Mouse (Mus musculus) lung, postnatal 10 days (tissue): ENCODE data around the gene Dpep3.
"Not testable (repeated sequence)": the region's sequence is repeated elsewhere in the genome, so short reads cannot be mapped to it uniquely, and the experiment has no call there.

Source experiments
- DNase-seq: peaks from one replicate; pipeline ENCODE4 v3.0.0; 2021

Dpep3 gene

DNA sequence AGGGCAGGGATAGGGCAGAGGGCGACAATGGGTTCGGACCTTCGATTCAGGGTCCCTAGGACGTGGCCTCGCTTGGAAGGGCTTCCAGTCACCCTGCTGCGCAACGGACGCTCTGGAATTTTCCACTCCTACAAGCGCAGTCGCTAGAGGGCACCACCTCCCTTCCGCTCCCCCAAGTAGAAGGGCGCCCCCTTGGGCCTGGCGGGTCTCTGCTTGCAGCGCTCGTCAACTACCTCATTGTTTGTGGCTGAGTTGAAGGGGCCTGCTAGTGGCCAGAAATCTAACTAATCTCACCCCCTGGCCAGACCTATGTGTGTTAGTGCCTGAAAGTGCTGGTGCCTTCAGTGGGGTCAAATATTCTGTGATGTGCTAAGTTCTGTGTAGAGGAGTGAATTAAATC lies at the start of gene Dpep3:
Dpep3 (minus strand) TSS at position 105 of the 400 bp plus-strand sequence.
- no peak for DNase-seq

DNA sequence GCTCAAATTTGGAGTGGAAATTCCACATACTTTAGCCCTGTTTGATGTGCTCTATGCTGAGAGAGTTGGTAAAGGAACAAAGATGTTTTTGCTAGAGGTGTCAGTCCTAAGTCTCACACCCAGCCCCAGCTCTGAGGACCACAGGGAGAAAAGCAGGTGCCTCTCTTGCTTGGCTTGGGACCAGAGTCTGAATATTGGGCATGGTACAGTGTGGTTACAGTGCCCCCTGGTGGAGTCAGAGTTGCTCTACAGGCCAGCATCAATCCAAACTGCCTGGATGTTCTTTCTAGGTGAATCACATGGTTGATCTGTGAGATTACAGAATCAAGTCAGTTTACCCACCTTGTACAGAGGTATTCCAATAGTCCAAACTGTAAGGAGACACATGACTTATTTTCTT lies 43.3 kb upstream of the Dpep3 start:
- peak; percentile 81 for DNase-seq

- DNase-seq: no peak
These were observed 38.8 kb upstream of the Dpep3 start for GRCm38 (mm10) chr8:106018039-106018438.

- no peak for DNase-seq
These were observed 37.9 kb upstream of the Dpep3 start for GRCm38 (mm10) chr8:106017130-106017529.

DNA sequence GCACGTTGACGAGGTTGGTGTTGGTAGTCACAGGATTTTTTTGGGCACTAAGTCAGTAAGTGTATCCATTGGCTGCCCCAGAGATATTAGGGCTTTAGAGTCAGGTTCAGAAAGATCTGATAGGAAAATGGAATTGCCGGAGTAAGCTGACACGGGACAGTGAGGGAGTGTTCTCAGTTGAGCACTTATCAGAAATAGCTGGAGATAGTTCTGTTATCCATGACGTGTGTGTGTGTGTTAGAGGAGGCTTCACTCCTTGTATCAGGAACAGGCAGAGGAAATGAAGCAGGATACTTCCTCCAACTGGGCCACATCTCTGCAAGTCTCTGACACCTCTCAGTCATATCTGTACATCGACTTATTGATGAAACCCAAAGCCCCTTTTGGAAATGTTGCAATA lies 37.1 kb upstream of the Dpep3 start:
- DNase-seq: no peak

DNA sequence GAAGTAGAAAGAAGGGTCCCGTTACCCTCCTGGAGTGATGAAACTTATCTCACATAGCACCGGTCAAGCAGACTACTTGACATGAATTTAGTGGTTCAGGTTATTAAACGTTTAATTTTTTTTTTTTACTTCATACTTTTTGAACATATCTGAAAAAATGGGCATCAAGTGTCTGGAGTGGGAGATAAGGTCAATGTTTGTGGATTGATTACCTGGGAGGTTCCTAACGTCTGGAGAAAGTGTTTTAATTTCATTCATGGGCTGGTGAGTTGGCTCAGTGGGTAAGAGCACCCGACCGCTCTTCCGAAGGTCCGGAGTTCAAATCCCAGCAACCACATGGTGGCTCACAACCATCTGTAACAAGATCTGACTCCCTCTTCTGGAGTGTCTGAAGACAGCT lies 33.0 kb upstream of the Dpep3 start:
- not testable (repeated sequence) for DNase-seq

- DNase-seq: no peak
These were observed 32.4 kb upstream of the Dpep3 start, which contains the start of gene Ddx28 for GRCm38 (mm10) chr8:106011643-106011986. TSS of gene Ddx28 (minus strand) at chr8:106011882.

DNA sequence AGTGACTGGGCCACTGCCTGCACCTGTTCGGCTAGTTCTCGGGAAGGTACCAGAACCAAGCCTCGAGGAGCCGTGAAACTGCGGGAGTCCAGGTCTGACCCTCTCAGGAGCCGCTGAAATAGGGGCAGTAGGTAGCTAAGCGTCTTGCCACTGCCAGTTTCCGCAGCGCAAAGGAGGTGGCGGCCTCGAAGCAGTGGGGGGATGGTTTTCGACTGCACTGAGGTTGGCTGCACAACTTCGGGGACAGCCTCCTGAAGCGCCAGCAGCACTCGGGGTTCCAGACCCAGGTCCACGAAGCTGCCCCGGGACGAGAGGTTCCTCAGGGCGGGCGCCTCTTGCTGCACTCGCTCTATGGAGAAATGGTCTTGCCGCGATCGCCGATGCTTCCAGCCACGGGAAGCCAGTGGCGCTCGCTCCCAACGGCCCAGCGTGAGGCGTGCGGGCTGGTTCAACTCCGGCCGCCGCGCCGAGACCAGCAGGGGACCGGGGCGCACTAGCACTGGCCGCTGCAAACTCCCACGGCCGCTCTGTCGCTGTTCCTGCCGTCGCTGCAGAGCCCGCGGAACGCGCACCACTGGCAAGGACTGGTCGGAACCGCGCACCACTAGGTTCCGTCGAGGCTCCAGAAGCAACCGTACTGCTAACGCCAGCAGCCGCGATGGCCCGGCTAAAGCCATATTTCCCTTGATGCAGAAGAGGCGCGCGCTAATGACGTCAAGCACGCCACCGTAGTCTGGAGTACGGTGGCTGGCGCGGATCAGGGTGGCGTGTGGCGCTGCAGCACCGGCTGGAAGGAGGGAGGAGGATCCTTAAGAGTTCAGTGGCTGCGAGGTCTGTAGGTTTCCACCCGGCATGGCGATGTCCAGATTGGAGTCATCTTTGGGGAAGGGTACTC lies 31.8 kb upstream of the Dpep3 start:
- DNase-seq: peak; percentile 94

GRCm38 (mm10) chr8:106007891-106008290 lies 28.7 kb upstream of the Dpep3 start:
- not testable (repeated sequence) for DNase-seq

DNA sequence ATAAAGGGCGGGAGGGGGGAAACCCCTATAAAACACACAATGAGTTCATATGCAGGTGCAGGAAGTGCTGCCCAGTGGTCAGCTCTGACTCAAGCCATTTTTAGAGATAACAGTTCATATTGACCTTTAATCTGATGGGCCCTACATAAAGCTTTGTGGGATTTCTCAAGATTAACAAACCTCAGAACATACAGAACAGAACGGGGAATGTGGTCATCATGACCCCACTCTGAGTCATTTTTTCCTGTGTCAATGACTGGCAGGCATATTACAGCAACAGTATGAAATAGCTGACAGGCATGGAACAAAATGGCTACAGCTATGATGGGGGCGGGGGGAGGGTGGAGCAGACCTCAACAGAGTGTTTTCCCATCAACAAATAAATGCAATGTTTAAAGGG lies 27.9 kb upstream of the Dpep3 start:
- DNase-seq: no peak

GRCm38 (mm10) chr8:106006413-106006812 lies 27.2 kb upstream of the Dpep3 start:
- DNase-seq: no peak

DNA sequence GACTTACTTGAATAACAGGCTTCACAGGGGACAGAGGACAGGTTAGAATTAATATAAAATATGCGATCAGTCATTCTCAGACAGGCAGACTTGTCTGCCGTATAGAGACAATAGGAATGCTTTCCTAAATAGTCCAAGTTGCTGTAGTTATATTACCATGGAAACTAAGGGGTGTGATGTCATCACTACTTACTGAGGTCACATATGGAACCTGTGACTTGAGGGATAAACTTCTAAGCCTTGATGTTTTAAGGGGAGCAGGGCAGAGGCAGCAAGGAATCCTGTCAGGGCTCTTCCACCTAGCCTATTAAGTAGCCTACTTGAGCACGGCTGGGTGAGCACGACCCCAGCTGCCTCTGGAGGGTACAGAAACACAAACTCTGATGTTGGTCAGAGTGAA lies 26.6 kb upstream of the Dpep3 start, which contains the start of gene Dpep2nb:
Dpep2nb (minus strand) TSS at position 101 of the 400 bp plus-strand sequence.
- no peak for DNase-seq

GRCm38 (mm10) chr8:106004538-106005207 lies 25.4 kb upstream of the Dpep3 start:
- no peak for DNase-seq

- DNase-seq: no peak
These were observed 22.7 kb upstream of the Dpep3 start for GRCm38 (mm10) chr8:106001908-106002307.

- no peak for DNase-seq
These were observed 19.7 kb upstream of the Dpep3 start for GRCm38 (mm10) chr8:105998971-105999370.

DNA sequence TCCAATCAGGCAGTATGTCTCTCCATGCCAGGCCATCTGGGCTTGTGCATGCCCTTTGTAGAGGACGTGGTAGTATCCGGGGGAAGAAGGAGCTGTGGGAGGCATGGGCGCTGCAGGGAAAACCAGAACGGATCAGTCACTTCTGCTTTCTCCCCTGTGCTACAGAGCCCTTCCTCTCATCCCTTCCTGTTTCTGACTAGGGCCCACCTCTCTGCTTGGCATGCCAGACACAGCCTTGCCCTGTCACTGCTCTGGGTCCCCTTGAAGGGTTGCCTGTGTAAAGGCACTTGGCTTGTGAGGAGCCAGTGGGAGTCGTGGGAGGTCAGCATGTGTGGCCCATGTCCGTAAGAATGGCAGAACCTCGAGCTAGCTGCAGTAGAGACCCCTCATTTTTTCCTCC lies 17.1 kb upstream of the Dpep3 start:
- no peak for DNase-seq

- DNase-seq: no peak
These were observed 14.0 kb upstream of the Dpep3 start for GRCm38 (mm10) chr8:105993226-105993625.

DNA sequence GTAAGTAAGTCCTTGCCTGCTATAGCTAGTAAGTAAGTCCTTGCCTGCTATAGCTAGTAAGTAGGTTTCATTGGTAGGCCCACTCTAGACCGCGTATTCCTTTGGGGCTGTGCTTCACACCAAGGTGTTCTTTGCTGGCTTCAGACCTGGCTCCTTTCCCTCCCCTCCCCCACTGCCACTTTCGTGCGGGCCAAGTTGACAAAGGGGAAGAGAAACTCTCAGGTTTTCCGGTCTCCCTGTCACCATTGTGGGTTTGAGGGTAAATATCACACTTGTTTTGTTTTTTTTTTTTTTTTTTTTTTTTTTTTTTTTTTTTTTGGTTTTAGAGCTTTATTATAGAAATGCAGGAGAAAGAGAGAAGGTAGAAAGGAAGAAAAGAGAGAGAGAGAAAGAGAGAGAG lies 13.3 kb upstream of the Dpep3 start:
- DNase-seq: peak; percentile 47

DNA sequence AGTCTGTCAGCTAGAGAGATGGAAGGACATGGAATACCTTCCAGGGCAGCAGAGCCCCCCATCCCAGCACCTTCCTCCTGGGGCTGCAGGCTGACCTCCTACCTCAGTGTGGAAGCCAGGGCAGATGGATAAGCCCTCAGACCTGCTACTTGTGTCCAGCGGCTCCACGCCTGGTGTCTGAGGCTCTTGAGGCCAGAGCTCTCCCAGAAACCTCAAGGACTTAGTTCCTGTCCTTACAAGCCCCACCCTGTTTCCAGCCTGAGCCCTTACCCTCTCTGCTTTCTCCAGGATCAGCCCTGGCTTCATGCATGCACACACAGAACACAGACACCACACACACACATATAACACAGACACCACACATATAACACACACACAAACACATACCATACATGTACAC lies 12.3 kb upstream of the Dpep3 start:
- peak; percentile 36 for DNase-seq

- peak; percentile 93 for DNase-seq
These were observed 11.7 kb upstream of the Dpep3 start, which contains the start of gene Dus2 for GRCm38 (mm10) chr8:105990856-105991387. TSS of gene Dus2 (plus strand) at chr8:105991337.

GRCm38 (mm10) chr8:105988546-105988945 lies 9.3 kb upstream of the Dpep3 start:
- DNase-seq: no peak

GRCm38 (mm10) chr8:105983406-105983805 lies 4.2 kb upstream of the Dpep3 start:
- not testable (repeated sequence) for DNase-seq

DNA sequence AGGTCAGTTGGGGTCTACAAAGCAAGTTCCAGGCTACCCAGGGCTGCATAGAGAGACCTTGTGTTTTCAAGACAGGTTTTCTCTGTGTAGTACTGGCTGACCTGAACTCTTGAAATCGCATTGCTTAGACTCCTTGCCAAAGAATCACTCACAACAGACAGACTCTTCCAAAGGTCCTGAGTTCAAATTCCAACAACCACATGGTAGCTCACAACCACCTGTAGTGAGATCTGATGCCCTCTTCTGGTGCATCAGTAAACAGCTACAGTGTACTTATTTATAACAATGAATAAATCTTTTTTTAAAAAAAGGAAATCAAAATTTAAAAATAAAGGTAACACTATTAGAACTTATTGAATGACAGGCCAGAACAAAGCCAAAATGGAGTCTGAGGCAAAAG lies 1.9 kb upstream of the Dpep3 start:
- no peak for DNase-seq

GRCm38 (mm10) chr8:105975363-105975762 lies 3.9 kb downstream of the Dpep3 start:
- no peak for DNase-seq
